Mouse (Mus musculus) hindbrain, embryonic 12.5 days (tissue): ENCODE results near the gene Folr1. TPM values are rescaled to one million over a fixed set of nuclear protein-coding genes. Genes with fewer than 3 reads are reported as not detected.

Experiments
- ATAC-seq: fragments of 200-750 bp; cut with Nextera tagmentation; 2 replicates; pipeline ENCODE4 v1.8.0; 2017; ENCODE audit warnings: moderate TSS enrichment; ENCODE audit not compliant: low FRiP score
- H3K27ac ChIP-seq: fragments of 300-500 bp; sonication (generic); 2 replicates; pipeline ENCODE4 v1.5.1; 2016; ENCODE audit warnings: mild to moderate bottlenecking
- H3K27me3 ChIP-seq: fragments of 300-500 bp; sonication (generic); 2 replicates; pipeline ENCODE4 v1.6.1; 2016; ENCODE audit warnings: mild to moderate bottlenecking
- H3K36me3 ChIP-seq: fragments of 300-500 bp; sonication (generic); 2 replicates; pipeline ENCODE4 v1.6.1; 2016; ENCODE audit warnings: mild to moderate bottlenecking
- H3K4me1 ChIP-seq: fragments of 300-500 bp; sonication (generic); 2 replicates; pipeline ENCODE4 v1.6.1; 2016
- H3K4me2 ChIP-seq: fragments of 300-500 bp; sonication (generic); replicated peaks from 2 replicates; pipeline ENCODE4 v1.6.1; 2016; ENCODE audit warnings: mild to moderate bottlenecking
- H3K4me3 ChIP-seq: fragments of 300-500 bp; sonication (generic); 2 replicates; pipeline ENCODE4 v1.5.1; 2016; ENCODE audit warnings: mild to moderate bottlenecking
- H3K9ac ChIP-seq: fragments of 300-500 bp; sonication (generic); 2 replicates; pipeline ENCODE4 v1.6.1; 2016; ENCODE audit warnings: mild to moderate bottlenecking, moderate library complexity
- H3K9me3 ChIP-seq: fragments of 300-500 bp; sonication (generic); replicated peaks from 2 replicates; pipeline ENCODE4 v1.6.1; 2016; ENCODE audit warnings: mild to moderate bottlenecking
- WGBS: fragments of 180-500 bp; shearing (Covaris S2); methylation state at CpG from one replicate; pipeline ENCODE4 v1.1.7; 2016; 5-methylcytosine and 5-hydroxymethylcytosine counted together
- polyA plus RNA-seq: library from polyadenylated mRNA; unstranded; fragments of >200 nt; fragmentation: Nextera tagmentation; extraction: Ambion mirVana; gene quantifications from 2 replicates; pipeline ENCODE4 v1.2.1, GENCODE M21; 2016

Gene Folr1
- polyA plus RNA-seq = 11.5 and 12.7 TPM in 2 replicates

DNA sequence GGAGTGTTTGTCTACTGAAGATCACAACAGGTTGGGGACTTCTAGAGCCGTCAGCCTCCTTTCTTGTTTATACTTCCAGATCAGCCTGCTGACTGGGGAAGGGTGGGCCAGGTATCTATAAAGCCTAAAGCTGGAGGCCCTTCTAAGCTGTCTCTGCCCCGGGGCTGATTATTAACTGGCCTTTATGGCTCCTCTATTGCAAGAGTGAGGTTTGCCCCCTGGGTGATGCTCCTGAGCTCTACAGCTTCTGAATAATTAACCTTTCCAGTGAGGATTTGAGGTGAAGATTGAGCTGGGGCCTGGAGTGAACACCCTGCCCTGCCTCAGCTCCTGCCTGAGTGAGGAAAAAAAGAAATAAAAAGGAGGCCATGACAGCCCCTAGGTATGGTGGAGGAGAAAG, at the start of gene Folr1:
Gene Folr1, minus strand, starts transcription at position 160 of the 400 bp plus-strand sequence.
- Histone ChIP-seq H3K36me3 (no peaks in the 10 kb centered on the region), H3K4me2 (no peak within 1 kb of the TSS), H3K9ac (no peak within 1 kb of the TSS), H3K4me3 (no peak within 1 kb of the TSS), H3K9me3 (no peaks in the 10 kb centered on the region), H3K27me3 (no peaks in the 10 kb centered on the region), H3K27ac (no peak within 1 kb of the TSS), H3K4me1 (no peaks in the 10 kb centered on the region)
- no peak for ATAC-seq
- WGBS = 80% methylated on average over 2 of the region's 2 CpGs

DNA sequence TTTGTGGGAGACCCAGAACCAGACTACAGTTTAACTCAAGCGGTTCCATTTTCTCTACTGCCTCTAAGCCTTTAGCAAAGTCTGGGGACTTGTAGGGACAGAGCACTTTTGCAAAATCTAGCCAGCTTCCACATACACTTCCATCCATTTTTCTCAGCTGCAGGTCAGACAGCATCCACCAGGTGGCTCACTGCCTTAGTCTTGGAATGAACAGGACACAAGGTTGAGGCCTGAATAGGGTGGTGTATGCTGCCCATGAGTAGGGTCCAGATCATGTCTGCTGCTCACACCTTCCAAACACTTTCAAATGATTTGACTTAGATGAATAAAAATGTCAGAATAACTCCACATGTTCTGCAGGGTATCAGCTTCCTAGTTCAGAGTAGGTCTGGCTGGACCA, 47.5 kb upstream of the Folr1 start:
- Histone ChIP-seq H3K4me1 (no peaks in the 10 kb centered on the region), H3K27ac (no peak overlapping the region), H3K36me3 (peaks cover 14% of the 10 kb centered on the region), H3K4me3 (no peak overlapping the region), H3K27me3 (no peaks in the 10 kb centered on the region), H3K9me3 (no peaks in the 10 kb centered on the region), H3K9ac (no peak overlapping the region), H3K4me2 (no peak overlapping the region)
- 0 out of 2 replicates have a peak, but pooled peaks have one; percentile 35 for ATAC-seq
- 9% methylated on average over 1 of the region's 1 CpGs for WGBS

DNA sequence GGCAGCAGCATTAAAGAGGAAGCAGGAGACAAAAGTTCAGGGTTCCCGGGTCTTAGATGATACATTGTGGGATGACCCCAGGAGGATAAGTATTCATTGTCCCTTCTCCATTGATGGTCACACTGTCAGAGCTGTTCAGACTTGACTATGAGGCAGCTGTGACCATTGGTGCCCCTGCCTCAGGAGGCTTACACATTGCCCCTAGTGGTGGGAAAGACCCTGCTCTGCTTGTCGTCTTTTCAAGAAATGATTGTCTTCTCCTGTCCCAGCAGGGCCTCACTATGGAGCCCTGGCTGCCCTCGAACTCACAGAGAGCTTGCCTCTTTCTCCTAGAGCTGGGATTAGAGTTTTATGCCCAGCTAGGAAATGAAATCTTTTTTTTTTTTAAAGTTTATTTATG, 41.4 kb upstream of the Folr1 start:
- peaks cover 48% of the 10 kb centered on the region for H3K36me3 ChIP-seq
- H3K4me1 ChIP-seq = peaks cover 11% of the 10 kb centered on the region
- 64% methylated on average over 3 of the region's 3 CpGs for WGBS
- no peaks in the 10 kb centered on the region for H3K27me3 ChIP-seq
- no peak overlapping the region for H3K27ac ChIP-seq
- no peaks in the 10 kb centered on the region for H3K9me3 ChIP-seq
- no peak for ATAC-seq
- no peak overlapping the region for H3K9ac ChIP-seq
- no peak overlapping the region for H3K4me3 ChIP-seq
- H3K4me2 ChIP-seq = no peak overlapping the region

DNA sequence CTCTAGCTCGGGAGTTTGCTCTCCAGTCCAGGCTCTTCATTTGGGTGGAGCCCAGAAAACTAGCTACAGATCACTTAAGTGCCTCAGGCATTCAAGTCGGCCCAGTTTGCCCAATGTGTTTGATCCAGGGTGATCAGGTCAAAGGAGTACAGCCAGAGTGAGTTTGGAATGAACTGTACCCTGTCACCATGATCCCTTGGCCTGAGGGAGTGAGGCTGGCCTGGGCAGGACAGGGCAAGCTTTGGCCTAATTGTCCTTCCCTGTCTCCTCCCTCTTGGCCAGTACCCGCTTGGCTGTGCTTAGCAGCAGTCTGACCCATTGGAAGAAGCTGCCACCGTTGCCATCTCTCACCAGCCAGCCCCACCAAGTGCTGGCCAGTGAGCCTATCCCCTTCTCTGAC, 39.5 kb upstream of the Folr1 start:
- Histone ChIP-seq H3K4me1 (peaks cover 22% of the 10 kb centered on the region), H3K9ac (peak overlapping the region; percentile 23; the same call in 1 of the 2 replicates), H3K4me3 (no peak overlapping the region), H3K9me3 (no peaks in the 10 kb centered on the region), H3K27ac (no peak overlapping the region), H3K27me3 (no peaks in the 10 kb centered on the region), H3K4me2 (no peak overlapping the region), H3K36me3 (peaks cover 48% of the 10 kb centered on the region)
- 85% methylated on average over 4 of the region's 4 CpGs for WGBS
- ATAC-seq = no peak

DNA sequence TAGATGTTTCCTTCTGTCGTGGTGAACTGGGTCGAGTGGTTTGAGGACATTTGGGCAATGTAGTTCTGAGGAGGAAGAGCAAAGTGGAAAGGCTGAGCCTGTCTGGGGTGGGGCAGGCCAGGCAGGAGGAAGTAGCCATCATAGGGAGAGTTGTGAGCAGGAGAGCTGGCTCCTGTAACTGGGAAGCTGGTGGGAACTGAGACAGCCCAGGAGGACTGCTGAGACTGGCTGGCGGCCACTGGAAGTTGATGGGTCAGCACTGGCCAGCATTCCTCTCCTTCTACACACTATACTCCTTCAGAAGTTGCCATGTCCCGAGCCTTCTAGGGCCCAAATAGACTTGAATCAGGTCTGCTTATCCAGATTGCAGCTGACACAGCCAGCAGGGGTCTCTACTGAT, 37.8 kb upstream of the Folr1 start:
- Histone ChIP-seq H3K9ac (peak overlapping the region; percentile 36), H3K27me3 (no peaks in the 10 kb centered on the region), H3K4me2 (no peak overlapping the region), H3K4me1 (peaks cover 23% of the 10 kb centered on the region), H3K27ac (0 out of 2 replicates have a peak overlapping the region, but pooled peaks have one; percentile 46), H3K9me3 (no peaks in the 10 kb centered on the region), H3K36me3 (peaks cover 37% of the 10 kb centered on the region), H3K4me3 (no peak overlapping the region)
- ATAC-seq = no peak
- 78% methylated on average over 4 of the region's 4 CpGs for WGBS

DNA sequence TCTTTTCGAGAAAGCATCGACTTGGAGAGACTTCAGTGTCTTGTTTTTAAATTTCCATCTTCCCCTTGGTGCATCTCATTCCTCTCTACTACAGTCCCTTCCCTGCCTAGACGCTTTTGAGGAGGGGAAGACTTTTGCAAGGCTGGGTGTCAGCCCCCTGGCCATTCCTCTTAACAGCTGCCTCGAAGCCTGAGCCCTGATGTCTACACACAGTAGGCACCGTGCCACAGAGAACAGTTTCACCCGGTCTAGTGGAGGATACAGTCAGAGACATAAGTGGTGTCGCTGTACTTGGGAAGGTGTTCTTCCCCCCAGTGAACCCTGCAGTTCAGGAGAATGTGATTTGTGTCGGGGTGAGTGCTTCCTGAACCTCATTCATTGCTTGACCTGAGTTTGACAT, 36.1 kb upstream of the Folr1 start:
- peaks cover 23% of the 10 kb centered on the region for H3K4me1 ChIP-seq
- no peak overlapping the region for H3K27ac ChIP-seq
- H3K4me3 ChIP-seq = peak overlapping the region; percentile 71
- ATAC-seq = no peak
- 0 out of 2 replicates have a peak overlapping the region, but pooled peaks have one; percentile 80 for H3K9ac ChIP-seq
- H3K27me3 ChIP-seq = no peaks in the 10 kb centered on the region
- H3K9me3 ChIP-seq = 0 out of 2 replicates have a peak, but pooled peaks cover 4% of the 10 kb centered on the region
- H3K36me3 ChIP-seq = peaks cover 31% of the 10 kb centered on the region
- 74% methylated on average over 8 of the region's 8 CpGs for WGBS
- H3K4me2 ChIP-seq = peak overlapping the region; percentile 69

DNA sequence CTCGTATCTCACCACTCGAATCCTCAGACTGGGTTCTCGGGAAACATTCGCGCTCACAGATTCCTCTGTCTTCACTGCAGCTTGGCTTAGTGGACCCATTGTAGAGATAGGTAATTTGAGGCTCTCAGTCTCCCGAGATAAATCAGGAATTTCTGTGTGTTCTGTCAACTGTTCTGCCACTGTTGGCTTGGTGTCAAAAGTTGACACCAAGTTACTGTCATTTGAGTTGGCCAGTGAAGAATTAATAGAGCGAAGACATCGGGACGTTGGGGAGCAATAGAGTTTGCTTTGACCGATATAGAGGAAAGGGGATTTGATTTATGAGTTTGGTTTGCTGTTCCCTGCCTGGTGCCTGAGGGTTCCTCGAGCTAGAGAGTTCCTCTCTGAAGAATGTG, 35.7 kb upstream of the Folr1 start, which contains the start of gene Tomt:
Gene Tomt, minus strand, starts transcription at position 73 of the 395 bp plus-strand sequence.
- Histone ChIP-seq H3K9me3 (0 out of 2 replicates have a peak, but pooled peaks cover 4% of the 10 kb centered on the region), H3K4me1 (peaks cover 23% of the 10 kb centered on the region), H3K9ac (peak within 1 kb of the TSS; percentile 80), H3K27me3 (no peaks in the 10 kb centered on the region), H3K27ac (peak within 1 kb of the TSS; percentile 96), H3K4me2 (peak within 1 kb of the TSS; percentile 69), H3K4me3 (peak within 1 kb of the TSS; percentile 71), H3K36me3 (peaks cover 27% of the 10 kb centered on the region)
- ATAC-seq = no peak
- 18% methylated on average over 11 of the region's 11 CpGs for WGBS

DNA sequence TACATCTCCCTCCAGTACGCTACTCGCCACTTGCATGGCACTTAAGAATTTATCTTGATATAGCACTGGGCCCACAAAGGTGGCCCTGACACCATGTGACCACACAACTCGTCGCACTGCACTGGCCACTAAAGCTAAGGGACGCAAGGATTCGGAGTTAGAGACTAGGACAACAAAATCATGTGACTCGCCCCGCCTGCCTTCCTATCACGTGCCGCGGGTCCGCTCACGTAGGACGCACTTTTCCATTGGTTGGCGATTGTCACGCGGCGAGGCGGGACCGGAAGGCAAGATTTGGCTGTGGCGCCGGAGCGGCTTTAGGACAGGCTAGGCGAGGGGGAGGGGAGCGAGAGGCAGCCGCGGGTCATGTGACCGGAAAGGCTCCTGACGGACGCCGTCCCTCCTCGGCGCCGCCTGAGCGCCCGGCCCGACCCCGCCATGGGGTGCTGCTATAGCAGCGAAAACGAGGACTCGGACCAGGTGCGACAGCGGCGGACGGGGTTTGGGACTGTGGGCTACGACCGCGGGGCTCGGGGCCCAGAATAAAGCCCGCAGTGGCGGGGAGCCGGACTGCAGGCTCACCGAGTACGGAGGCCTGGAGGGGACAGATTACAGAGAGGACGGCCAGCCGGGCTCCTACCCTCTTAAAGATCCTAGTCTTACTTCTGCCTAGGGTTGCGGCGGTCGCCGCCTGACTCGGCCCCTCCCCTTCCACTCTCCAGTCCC, 35.1 kb upstream of the Folr1 start, which contains the start of gene Lamtor1:
Gene Lamtor1, plus strand, starts transcription at position 344 of the 726 bp plus-strand sequence.
- WGBS = under 1% methylated on average over 51 of the region's 61 CpGs
- peak within 1 kb of the TSS; percentile 69 for H3K4me2 ChIP-seq
- ATAC-seq = peak; percentile 98

DNA sequence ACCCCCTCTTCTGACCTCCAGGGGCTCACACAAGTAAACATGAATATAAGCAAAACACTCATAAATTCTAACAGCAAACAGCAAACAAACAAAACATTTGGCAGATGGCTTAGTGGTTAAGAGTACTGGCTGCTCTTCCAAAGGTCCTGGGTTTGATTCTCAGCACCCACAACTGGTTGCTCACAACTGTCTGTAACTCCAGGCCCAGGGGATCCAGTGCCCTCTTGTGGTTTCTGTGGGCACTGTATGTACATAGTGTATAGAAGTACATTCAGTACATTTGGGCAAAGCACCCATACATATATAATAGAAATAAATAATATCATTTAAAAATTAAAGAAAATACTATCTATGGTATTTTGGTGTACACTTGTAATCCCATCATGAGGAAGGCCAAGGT, 32.3 kb upstream of the Folr1 start:
- ATAC-seq = no peak
- Histone ChIP-seq H3K9ac (no peak overlapping the region), H3K27ac (no peak overlapping the region), H3K4me2 (no peak overlapping the region), H3K36me3 (peaks cover 14% of the 10 kb centered on the region), H3K4me3 (no peak overlapping the region), H3K9me3 (0 out of 2 replicates have a peak, but pooled peaks cover 4% of the 10 kb centered on the region), H3K4me1 (peaks cover 17% of the 10 kb centered on the region), H3K27me3 (no peaks in the 10 kb centered on the region)

More for the DNA sequence above, 35.1 kb upstream of the Folr1 start, which contains the start of gene Lamtor1:
- peaks cover 23% of the 10 kb centered on the region for H3K4me1 ChIP-seq
- no peaks in the 10 kb centered on the region for H3K27me3 ChIP-seq
- peak within 1 kb of the TSS; percentile 80 for H3K9ac ChIP-seq
- H3K4me3 ChIP-seq = peak within 1 kb of the TSS; percentile 71
- H3K27ac ChIP-seq = peak within 1 kb of the TSS; percentile 96
- 0 out of 2 replicates have a peak, but pooled peaks cover 4% of the 10 kb centered on the region for H3K9me3 ChIP-seq
- H3K36me3 ChIP-seq = peaks cover 22% of the 10 kb centered on the region

DNA sequence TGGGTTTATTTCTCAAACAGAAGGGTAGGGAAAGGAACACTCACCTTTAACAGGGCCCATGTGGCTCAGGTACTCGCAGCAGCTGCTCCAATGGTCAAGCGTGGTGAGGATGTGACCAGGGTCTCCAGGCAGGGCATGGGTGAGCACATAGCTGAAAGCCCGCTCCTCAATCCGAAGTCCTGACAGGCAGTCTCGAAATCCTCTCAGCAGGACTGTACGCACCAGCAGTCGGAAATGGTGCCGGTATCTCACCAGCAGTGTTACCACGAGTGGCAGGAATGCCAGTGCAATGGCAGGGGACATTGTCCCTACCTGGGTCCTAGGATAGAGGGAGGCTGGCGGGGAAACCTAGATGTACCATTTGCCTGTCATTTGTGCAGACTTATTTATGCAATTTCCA, 31.4 kb upstream of the Folr1 start:
- Histone ChIP-seq H3K27me3 (no peaks in the 10 kb centered on the region), H3K36me3 (peaks cover 14% of the 10 kb centered on the region), H3K27ac (no peak overlapping the region), H3K9ac (no peak overlapping the region), H3K4me2 (no peak overlapping the region), H3K9me3 (0 out of 2 replicates have a peak, but pooled peaks cover 4% of the 10 kb centered on the region), H3K4me1 (peaks cover 16% of the 10 kb centered on the region), H3K4me3 (no peak overlapping the region)
- no peak for ATAC-seq
- 93% methylated on average over 10 of the region's 10 CpGs for WGBS

DNA sequence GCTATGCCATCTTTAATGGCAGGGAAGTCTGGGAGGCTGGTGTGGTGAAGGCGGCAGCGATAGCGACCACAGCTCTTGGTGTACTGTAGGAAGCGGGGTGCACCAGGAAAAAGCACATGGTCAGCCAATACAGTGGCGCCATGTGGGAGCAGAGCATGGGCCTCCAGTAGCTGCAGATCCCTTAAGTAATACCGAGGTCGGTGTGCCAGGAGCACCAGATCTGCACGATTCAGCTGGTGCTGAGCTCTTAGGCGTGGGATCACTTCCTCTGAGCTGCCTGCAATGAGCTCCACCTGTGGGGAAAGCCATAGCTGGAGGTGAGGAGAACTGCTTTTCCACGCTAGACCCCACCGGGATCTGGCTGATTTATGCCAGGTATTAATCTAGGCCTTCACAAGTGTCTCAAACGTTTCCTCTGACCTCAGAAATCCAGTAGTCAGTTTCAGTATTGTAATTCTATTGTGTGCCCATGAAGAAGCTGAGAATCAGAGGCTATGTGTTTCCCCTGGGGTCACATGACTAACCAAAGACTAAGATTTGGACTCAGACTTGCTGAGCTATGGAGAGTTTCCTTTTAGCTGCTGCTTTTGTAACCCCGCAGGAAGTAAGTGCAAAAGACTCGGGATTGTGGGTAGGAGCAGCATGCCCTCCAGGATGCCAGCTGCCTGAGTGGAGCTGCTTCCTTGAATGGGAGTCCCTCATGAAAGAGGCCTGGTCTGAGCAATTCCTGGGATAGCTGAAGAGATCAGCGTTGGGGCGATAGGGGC, 29.9 kb upstream of the Folr1 start:
- no peaks in the 10 kb centered on the region for H3K27me3 ChIP-seq
- WGBS = 93% methylated on average over 16 of the region's 16 CpGs
- H3K36me3 ChIP-seq = peaks cover 14% of the 10 kb centered on the region
- no peak for ATAC-seq
- H3K4me2 ChIP-seq = no peak overlapping the region
- H3K4me3 ChIP-seq = no peak overlapping the region
- no peak overlapping the region for H3K27ac ChIP-seq
- 0 out of 2 replicates have a peak, but pooled peaks cover 4% of the 10 kb centered on the region for H3K9me3 ChIP-seq
- no peak overlapping the region for H3K9ac ChIP-seq
- H3K4me1 ChIP-seq = peaks cover 10% of the 10 kb centered on the region
